Mouse (Mus musculus): Measurements from ENCODE around the gene Ccdc63. TPM values are rescaled to one million over a fixed set of nuclear protein-coding genes. Genes with fewer than 3 reads are reported as not detected.

Gene Ccdc63
- polyA plus RNA-seq, 1 experiment, result not detected

GRCm38 (mm10) chr5:122071997-122072396 is 68.6 kb downstream of the Ccdc63 start:
- H3K4me3 ChIP-seq (ENCODE audit: insufficient read depth, low read depth, low read length), result no peak overlapping the region
- peaks cover 3% of the 10 kb centered on the region; the same call in 1 of the 2 replicates for H3K4me1 ChIP-seq (ENCODE audit: control insufficient read depth, insufficient read depth, low read length)
- no peak overlapping the region for H3K27ac ChIP-seq (ENCODE audit: insufficient read depth, low read depth, low read length)
- 93% methylated on average over 4 of the region's 4 CpGs for WGBS
- TF ChIP-seq CTCF (IDR thresholded peaks at IDR 0.05; ENCODE audit: insufficient read depth, low read depth, low read length) (no peak), POLR2A (IDR thresholded peaks at IDR 0.05; ENCODE audit: insufficient read depth, low read depth, low read length) (no peak)

- no peak overlapping the region for H3K4me3 ChIP-seq (ENCODE audit: insufficient read depth, low read depth, low read length)
- H3K4me1 ChIP-seq (ENCODE audit: control insufficient read depth, insufficient read depth, low read length), result peaks cover 3% of the 10 kb centered on the region; the same call in 1 of the 2 replicates
- WGBS, result 81% methylated on average over 16 of the region's 16 CpGs
- H3K27ac ChIP-seq (ENCODE audit: insufficient read depth, low read depth, low read length), result no peak overlapping the region
- no peak for TF ChIP-seq POLR2A (IDR thresholded peaks at IDR 0.05; ENCODE audit: insufficient read depth, low read depth, low read length)
- TF ChIP-seq CTCF (IDR thresholded peaks at IDR 0.05; ENCODE audit: insufficient read depth, low read depth, low read length), result no peak
Measured at GRCm38 (mm10) chr5:122070963-122071800, 69.4 kb downstream of the Ccdc63 start.

- TF ChIP-seq CTCF (IDR thresholded peaks at IDR 0.05; ENCODE audit: insufficient read depth, low read depth, low read length) (no peak), POLR2A (IDR thresholded peaks at IDR 0.05; ENCODE audit: insufficient read depth, low read depth, low read length) (no peak)
- 64% methylated on average over 13 of the region's 13 CpGs for WGBS
- Histone ChIP-seq H3K4me1 (ENCODE audit: control insufficient read depth, insufficient read depth, low read length) (peaks cover 3% of the 10 kb centered on the region; the same call in 1 of the 2 replicates), H3K27ac (ENCODE audit: insufficient read depth, low read depth, low read length) (no peak overlapping the region), H3K4me3 (ENCODE audit: insufficient read depth, low read depth, low read length) (no peak overlapping the region)
Measured at GRCm38 (mm10) chr5:122068563-122068962, 72.1 kb downstream of the Ccdc63 start.

DNA sequence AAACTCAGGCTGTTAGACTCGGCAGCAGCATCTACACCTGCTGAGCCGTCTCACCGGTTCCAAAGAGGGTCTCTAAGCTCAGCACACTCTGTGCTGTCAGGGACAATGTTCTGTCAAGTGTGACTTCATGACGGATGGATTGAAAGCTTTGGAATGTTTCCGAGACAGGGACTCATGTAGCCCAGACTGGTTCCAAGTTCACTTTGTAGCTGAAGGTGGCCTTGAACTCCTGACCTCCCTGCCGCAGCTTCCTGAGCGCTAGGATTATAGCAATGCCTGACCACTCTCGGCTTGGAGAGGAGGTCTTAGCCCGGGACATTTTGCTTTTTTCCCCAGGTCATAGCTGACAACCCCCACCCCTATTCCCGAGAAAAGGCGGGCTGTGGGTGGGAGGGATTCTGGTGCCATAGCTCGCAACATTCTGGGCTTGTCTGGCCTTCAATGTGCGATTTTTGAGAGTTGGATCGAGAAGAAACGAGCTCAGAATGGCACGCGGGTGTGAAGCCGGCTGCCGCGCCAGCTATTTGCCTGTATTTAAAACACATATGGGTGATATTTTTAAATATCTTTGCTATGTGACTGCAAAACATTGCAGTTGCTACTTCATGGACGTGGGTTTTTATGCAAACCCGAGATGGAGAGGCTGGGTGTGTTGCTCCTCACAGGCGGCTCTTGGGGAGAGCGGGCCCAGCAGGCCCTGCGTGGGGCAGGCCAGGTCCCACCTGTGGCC is 77.3 kb downstream of the Ccdc63 start:
- 73% methylated on average over 25 of the region's 25 CpGs for WGBS
- no peak for TF ChIP-seq POLR2A (IDR thresholded peaks at IDR 0.05; ENCODE audit: insufficient read depth, low read depth, low read length)
- no peak for TF ChIP-seq CTCF (IDR thresholded peaks at IDR 0.05; ENCODE audit: insufficient read depth, low read depth, low read length)
- Histone ChIP-seq H3K27ac (ENCODE audit: insufficient read depth, low read depth, low read length) (no peak overlapping the region), H3K4me1 (ENCODE audit: control insufficient read depth, insufficient read depth, low read length) (peaks cover 6% of the 10 kb centered on the region), H3K4me3 (ENCODE audit: insufficient read depth, low read depth, low read length) (no peak overlapping the region)

- no peak overlapping the region for H3K4me3 ChIP-seq (ENCODE audit: insufficient read depth, low read depth, low read length)
- TF ChIP-seq POLR2A (IDR thresholded peaks at IDR 0.05; ENCODE audit: insufficient read depth, low read depth, low read length) (no peak), CTCF (IDR thresholded peaks at IDR 0.05; ENCODE audit: insufficient read depth, low read depth, low read length) (no peak)
- no peak overlapping the region for H3K27ac ChIP-seq (ENCODE audit: insufficient read depth, low read depth, low read length)
- H3K4me1 ChIP-seq (ENCODE audit: control insufficient read depth, insufficient read depth, low read length), result peaks cover 6% of the 10 kb centered on the region
- 31% methylated on average over 12 of the region's 12 CpGs for WGBS
Measured at GRCm38 (mm10) chr5:122062479-122062878, 78.1 kb downstream of the Ccdc63 start.

DNA sequence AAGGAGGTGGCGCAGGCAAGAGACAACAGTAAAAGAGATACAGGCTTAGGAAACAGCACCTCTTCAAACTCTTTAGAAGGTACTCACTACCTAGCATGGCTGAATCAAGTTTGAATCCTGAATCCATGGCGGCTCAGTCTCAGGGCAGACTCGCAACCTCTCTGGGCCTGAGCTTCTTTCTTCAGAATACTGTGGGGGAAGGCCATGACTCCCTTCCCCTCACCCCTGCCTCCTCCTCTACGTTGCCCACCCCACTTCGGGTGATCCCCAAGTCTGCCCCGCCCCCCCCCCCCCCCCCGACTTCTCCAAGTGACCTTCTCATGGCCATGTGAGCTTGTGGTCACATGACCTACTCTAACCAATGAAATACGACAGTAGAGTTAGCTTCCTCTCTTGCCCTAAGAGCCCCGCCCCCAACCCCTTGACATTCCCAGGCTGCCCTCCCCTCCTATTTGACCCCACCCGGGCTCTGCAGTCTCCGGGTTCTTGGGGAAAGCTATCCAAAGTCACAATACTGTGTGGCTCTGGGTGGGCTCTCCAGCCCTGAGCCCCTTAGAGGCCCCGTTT is 79.8 kb downstream of the Ccdc63 start:
- H3K4me3 ChIP-seq (ENCODE audit: insufficient read depth, low read depth, low read length), result no peak overlapping the region
- WGBS, result 32% methylated on average over 11 of the region's 12 CpGs
- TF ChIP-seq POLR2A (IDR thresholded peaks at IDR 0.05; ENCODE audit: insufficient read depth, low read depth, low read length), result no peak
- TF ChIP-seq CTCF (IDR thresholded peaks at IDR 0.05; ENCODE audit: insufficient read depth, low read depth, low read length), result no peak
- no peak overlapping the region for H3K27ac ChIP-seq (ENCODE audit: insufficient read depth, low read depth, low read length)
- H3K4me1 ChIP-seq (ENCODE audit: control insufficient read depth, insufficient read depth, low read length), result peaks cover 6% of the 10 kb centered on the region

DNA sequence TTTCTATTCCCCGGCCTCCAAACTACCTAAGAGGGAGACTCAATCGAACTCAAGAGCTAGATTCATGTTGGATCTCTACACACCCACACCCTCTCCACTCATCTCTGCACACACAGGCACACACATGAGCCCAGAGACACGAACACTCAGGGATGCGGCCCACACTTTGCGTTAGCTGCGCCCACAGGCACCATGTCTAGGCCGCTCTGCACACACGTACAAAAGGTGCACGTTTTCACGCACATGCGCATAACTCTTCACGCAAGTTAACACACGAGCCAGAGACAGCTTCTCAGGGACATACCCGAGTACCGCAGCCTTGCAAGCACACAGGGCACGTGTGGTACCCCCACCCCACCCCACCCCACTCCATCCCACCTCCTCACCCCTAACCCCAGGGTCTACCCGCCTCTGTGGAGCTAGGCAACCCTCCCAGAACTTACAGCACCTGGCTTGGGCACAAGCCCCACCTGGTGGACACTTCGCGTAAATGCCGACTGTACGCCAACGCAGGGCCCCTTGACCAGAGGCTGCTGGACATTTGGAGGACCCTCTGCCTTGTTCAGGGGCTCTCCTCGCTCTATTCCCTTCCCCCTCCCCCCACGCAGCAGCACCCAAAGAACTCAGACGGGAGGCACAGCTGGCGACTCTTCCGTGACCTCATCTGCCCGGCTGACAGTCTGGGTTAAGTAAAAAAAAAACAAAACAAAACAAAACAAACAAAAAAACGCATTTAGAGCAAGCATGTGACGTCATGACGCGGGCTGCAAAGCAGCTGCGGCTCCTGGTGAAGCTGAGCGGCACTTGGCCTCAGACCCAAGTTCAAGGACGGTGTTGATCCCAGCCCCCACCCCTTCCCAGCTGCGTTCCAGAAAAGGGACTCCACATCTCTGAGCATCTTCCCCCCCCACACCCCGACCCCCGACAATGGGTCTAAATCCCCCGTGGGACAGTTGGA is 81.3 kb downstream of the Ccdc63 start:
- no peak overlapping the region for H3K4me3 ChIP-seq (ENCODE audit: insufficient read depth, low read depth, low read length)
- WGBS, result 23% methylated on average over 39 of the region's 39 CpGs
- peak; percentile 72 for TF ChIP-seq CTCF (IDR thresholded peaks at IDR 0.05; ENCODE audit: insufficient read depth, low read depth, low read length)
- TF ChIP-seq POLR2A (IDR thresholded peaks at IDR 0.05; ENCODE audit: insufficient read depth, low read depth, low read length), result no peak
- peaks cover 6% of the 10 kb centered on the region for H3K4me1 ChIP-seq (ENCODE audit: control insufficient read depth, insufficient read depth, low read length)
- no peak overlapping the region for H3K27ac ChIP-seq (ENCODE audit: insufficient read depth, low read depth, low read length)

Other genes with a start within 250 kb of the Ccdc63 start
- gene Cux2, start 90.7 kb downstream of the Ccdc63 start, polyA plus RNA-seq (2012; ENCODE audit: insufficient read depth, insufficient read length, low replicate concordance, missing spikeins), result not detected in 2 replicates
- gene Myl2, start 39.9 kb downstream of the Ccdc63 start, polyA plus RNA-seq (2012; ENCODE audit: insufficient read depth, insufficient read length, low replicate concordance, missing spikeins), result not detected in 2 replicates
- 674 and 1,250 TPM in 2 replicates for gene Ppp1cc, start 17.5 kb upstream of the Ccdc63 start, polyA plus RNA-seq (2012; ENCODE audit: insufficient read depth, insufficient read length, low replicate concordance, missing spikeins)
- not detected in 2 replicates for gene Hvcn1, start 66.0 kb upstream of the Ccdc63 start, polyA plus RNA-seq (2012; ENCODE audit: insufficient read depth, insufficient read length, low replicate concordance, missing spikeins)
- not detected in 2 replicates for gene Tctn1, start 123.6 kb upstream of the Ccdc63 start, polyA plus RNA-seq (2012; ENCODE audit: insufficient read depth, insufficient read length, low replicate concordance, missing spikeins)
- gene Pptc7, start 143.5 kb upstream of the Ccdc63 start, polyA plus RNA-seq (2012; ENCODE audit: insufficient read depth, insufficient read length, low replicate concordance, missing spikeins), result not detected in 2 replicates
- gene Rad9b, start 213.4 kb upstream of the Ccdc63 start, polyA plus RNA-seq (2012; ENCODE audit: insufficient read depth, insufficient read length, low replicate concordance, missing spikeins), result not detected in 2 replicates
- 225 TPM in 1 of 2 replicates, not detected in the other for gene Vps29, start 213.5 kb upstream of the Ccdc63 start, polyA plus RNA-seq (2012; ENCODE audit: insufficient read depth, insufficient read length, low replicate concordance, missing spikeins)
- gene Gpn3, start 231.1 kb upstream of the Ccdc63 start, polyA plus RNA-seq (2012; ENCODE audit: insufficient read depth, insufficient read length, low replicate concordance, missing spikeins), result not detected in 2 replicates
- gene Fam216a, start 231.5 kb upstream of the Ccdc63 start, polyA plus RNA-seq (2012; ENCODE audit: insufficient read depth, insufficient read length, low replicate concordance, missing spikeins), result not detected in 2 replicates

All from olfactory bulb, adult 2 months (tissue).